Mouse (Mus musculus) hindbrain, embryonic 15.5 days (tissue): ENCODE results near the gene Ace. TPM values are rescaled to one million over a fixed set of nuclear protein-coding genes. Genes with fewer than 3 reads are reported as not detected.
"Not testable (repeated sequence)": the region's sequence is repeated elsewhere in the genome, so short reads cannot be mapped to it uniquely, and the experiment has no call there.

Experiments
- ATAC-seq: fragments of 200-750 bp; cut with Nextera tagmentation; 2 replicates; pipeline ENCODE4 v1.8.0; 2017; ENCODE audit warnings: low read depth, moderate number of reproducible peaks, moderate TSS enrichment; ENCODE audit not compliant: low FRiP score
- H3K27ac ChIP-seq: fragments of 300-500 bp; sonication (generic); replicated peaks from 2 replicates; pipeline ENCODE4 v1.5.1; 2015; ENCODE audit warnings: mild to moderate bottlenecking, inconsistent platforms
- H3K27me3 ChIP-seq: fragments of 300-500 bp; sonication (generic); 2 replicates; pipeline ENCODE4 v1.6.1; 2015; ENCODE audit warnings: control low read depth, inconsistent platforms
- H3K36me3 ChIP-seq: fragments of 300-500 bp; sonication (generic); 2 replicates; pipeline ENCODE4 v1.6.1; 2015; ENCODE audit warnings: control low read depth, inconsistent platforms
- H3K4me1 ChIP-seq: fragments of 300-500 bp; sonication (generic); replicated peaks from 2 replicates; pipeline ENCODE4 v1.6.1; 2015; ENCODE audit warnings: control low read depth, inconsistent platforms
- H3K4me2 ChIP-seq: fragments of 300-500 bp; sonication (generic); 2 replicates; pipeline ENCODE4 v1.6.1; 2015; ENCODE audit warnings: moderate library complexity, mild to moderate bottlenecking, inconsistent platforms
- H3K4me3 ChIP-seq: fragments of 300-500 bp; sonication (generic); 2 replicates; pipeline ENCODE4 v1.5.1; 2015; ENCODE audit warnings: mild to moderate bottlenecking, inconsistent platforms
- H3K9ac ChIP-seq: fragments of 300-500 bp; sonication (generic); 2 replicates; pipeline ENCODE4 v1.6.1; 2015; ENCODE audit warnings: inconsistent platforms
- H3K9me3 ChIP-seq: fragments of 300-500 bp; sonication (generic); 2 replicates; pipeline ENCODE4 v1.6.1; 2016; ENCODE audit warnings: control low read depth, inconsistent platforms
- WGBS: fragments of 180-500 bp; shearing (Covaris S2); methylation state at CpG from one replicate; pipeline ENCODE4 v1.1.7; 2015; 5-methylcytosine and 5-hydroxymethylcytosine counted together
- polyA plus RNA-seq: library from polyadenylated mRNA; unstranded; fragments of >200 nt; fragmentation: Nextera tagmentation; extraction: Ambion mirVana; gene quantifications from 2 replicates; pipeline ENCODE4 v1.2.1, GENCODE M21; 2015

Gene Ace
- polyA plus RNA-seq, 1 experiment from 2014 or later: 8.0 TPM

DNA sequence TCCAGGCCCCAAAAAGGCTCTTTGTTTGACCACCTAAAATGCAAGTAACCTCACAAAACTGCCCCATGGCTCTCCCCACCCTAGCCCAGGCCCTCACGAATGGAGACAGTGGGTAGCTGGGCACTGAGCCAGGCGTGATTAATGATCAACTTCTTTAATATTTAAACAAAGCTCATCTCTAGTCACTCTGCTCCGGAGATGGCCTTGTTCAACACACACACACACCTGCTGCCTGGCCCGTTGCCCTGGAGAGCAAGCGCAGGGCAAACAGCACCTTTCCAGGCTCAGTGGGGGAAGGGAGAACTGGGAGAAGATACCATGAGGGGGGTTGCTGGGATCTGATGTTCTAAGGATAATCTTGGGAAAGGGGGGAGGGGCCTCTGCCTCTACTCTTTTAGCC is 38.2 kb downstream of the Ace start:
- no peak overlapping the region for H3K4me3 ChIP-seq
- H3K27ac ChIP-seq: no peak overlapping the region
- no peaks in the 10 kb centered on the region for H3K36me3 ChIP-seq
- 34% methylated on average over 5 of the region's 5 CpGs for WGBS
- no peak overlapping the region for H3K9ac ChIP-seq
- H3K27me3 ChIP-seq: peaks cover 3% of the 10 kb centered on the region; the same call in 1 of the 2 replicates
- H3K4me2 ChIP-seq: no peak overlapping the region
- ATAC-seq: no peak
- H3K9me3 ChIP-seq: no peaks in the 10 kb centered on the region
- peaks cover 5% of the 10 kb centered on the region for H3K4me1 ChIP-seq

GRCm38 (mm10) chr11:106007821-106008220 is 40.1 kb downstream of the Ace start, which contains the start of gene Kcnh6:
Kcnh6 (plus strand) TSS chr11:106008124.
- peaks cover 3% of the 10 kb centered on the region; the same call in 1 of the 2 replicates for H3K27me3 ChIP-seq
- H3K9me3 ChIP-seq: no peaks in the 10 kb centered on the region
- peaks cover 8% of the 10 kb centered on the region for H3K4me1 ChIP-seq
- H3K27ac ChIP-seq: no peak within 1 kb of the TSS
- ATAC-seq: 0 out of 2 replicates have a peak, but pooled peaks have one; percentile 56
- no peaks in the 10 kb centered on the region for H3K36me3 ChIP-seq
- peak within 1 kb of the TSS; percentile 25; the same call in 1 of the 2 replicates for H3K4me3 ChIP-seq
- no peak within 1 kb of the TSS for H3K9ac ChIP-seq
- WGBS: under 1% methylated on average over 25 of the region's 25 CpGs
- peak within 1 kb of the TSS; percentile 56 for H3K4me2 ChIP-seq

GRCm38 (mm10) chr11:106012711-106013110 is 45.0 kb downstream of the Ace start:
- Histone ChIP-seq H3K27ac (no peak overlapping the region), H3K9me3 (no peaks in the 10 kb centered on the region), H3K4me3 (no peak overlapping the region), H3K36me3 (no peaks in the 10 kb centered on the region), H3K4me2 (no peak overlapping the region), H3K27me3 (peaks cover 3% of the 10 kb centered on the region; the same call in 1 of the 2 replicates), H3K4me1 (peaks cover 20% of the 10 kb centered on the region), H3K9ac (no peak overlapping the region)
- WGBS: 59% methylated on average over 7 of the region's 7 CpGs
- ATAC-seq: no peak

DNA sequence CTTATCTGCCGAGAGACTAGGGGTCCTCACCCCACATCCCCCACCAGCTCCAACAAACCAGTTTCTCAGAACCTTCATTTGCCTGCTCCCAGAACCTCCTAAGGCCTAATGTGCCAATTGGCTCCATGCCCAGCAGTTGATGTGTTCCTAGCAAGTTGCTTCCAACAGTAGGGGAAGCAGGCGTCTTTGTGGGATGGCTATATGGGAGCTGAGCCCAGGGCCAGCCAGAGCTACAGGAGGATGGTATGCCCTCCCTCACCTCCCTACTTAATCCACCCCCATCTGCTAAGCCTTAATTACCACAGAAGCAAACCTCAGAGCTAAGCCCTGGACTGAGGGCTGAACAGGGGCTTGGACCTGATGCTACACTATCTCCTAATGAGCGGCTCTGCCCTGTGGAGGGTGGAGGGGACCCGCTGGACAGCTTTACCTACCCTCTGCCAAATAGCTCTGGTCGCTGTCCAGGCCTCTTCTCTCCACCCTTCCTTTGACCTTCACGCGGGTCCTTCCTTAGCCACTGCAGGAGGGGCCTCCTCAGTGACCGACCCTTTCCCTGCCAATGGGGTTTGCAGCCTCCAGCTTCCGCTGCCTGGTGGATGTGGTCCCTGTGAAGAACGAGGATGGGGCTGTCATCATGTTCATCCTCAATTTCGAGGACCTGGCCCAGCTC is 45.9 kb downstream of the Ace start:
- peak overlapping the region; percentile 34; the same call in 1 of the 2 replicates for H3K27ac ChIP-seq
- ATAC-seq: peak; percentile 39; the same call in 1 of the 2 replicates
- H3K4me3 ChIP-seq: no peak overlapping the region
- no peak overlapping the region for H3K9ac ChIP-seq
- H3K36me3 ChIP-seq: no peaks in the 10 kb centered on the region
- H3K4me1 ChIP-seq: peaks cover 15% of the 10 kb centered on the region
- H3K27me3 ChIP-seq: peaks cover 2% of the 10 kb centered on the region; the same call in 1 of the 2 replicates
- H3K4me2 ChIP-seq: no peak overlapping the region
- WGBS: 68% methylated on average over 11 of the region's 11 CpGs
- no peaks in the 10 kb centered on the region for H3K9me3 ChIP-seq

GRCm38 (mm10) chr11:106016440-106016839 is 48.7 kb downstream of the Ace start:
- ATAC-seq: no peak
- 77% methylated on average over 5 of the region's 5 CpGs for WGBS
- Histone ChIP-seq H3K9ac (no peak overlapping the region), H3K4me2 (no peak overlapping the region), H3K4me3 (no peak overlapping the region), H3K27me3 (0 out of 2 replicates have a peak, but pooled peaks cover 2% of the 10 kb centered on the region), H3K4me1 (peaks cover 32% of the 10 kb centered on the region), H3K36me3 (no peaks in the 10 kb centered on the region), H3K9me3 (no peaks in the 10 kb centered on the region), H3K27ac (no peak overlapping the region)

- H3K4me3 ChIP-seq: peak overlapping the region; percentile 49
- peaks cover 18% of the 10 kb centered on the region for H3K4me1 ChIP-seq
- peak overlapping the region; percentile 73 for H3K4me2 ChIP-seq
- H3K27me3 ChIP-seq: peaks cover 9% of the 10 kb centered on the region; the same call in 1 of the 2 replicates
- peak overlapping the region; percentile 57 for H3K9ac ChIP-seq
- H3K27ac ChIP-seq: peak overlapping the region; percentile 81
- peak; percentile 85 for ATAC-seq
- no peaks in the 10 kb centered on the region for H3K36me3 ChIP-seq
- H3K9me3 ChIP-seq: no peaks in the 10 kb centered on the region
- under 1% methylated on average over 50 of the region's 50 CpGs for WGBS
Observed at GRCm38 (mm10) chr11:106020051-106020763, 52.5 kb downstream of the Ace start.

DNA sequence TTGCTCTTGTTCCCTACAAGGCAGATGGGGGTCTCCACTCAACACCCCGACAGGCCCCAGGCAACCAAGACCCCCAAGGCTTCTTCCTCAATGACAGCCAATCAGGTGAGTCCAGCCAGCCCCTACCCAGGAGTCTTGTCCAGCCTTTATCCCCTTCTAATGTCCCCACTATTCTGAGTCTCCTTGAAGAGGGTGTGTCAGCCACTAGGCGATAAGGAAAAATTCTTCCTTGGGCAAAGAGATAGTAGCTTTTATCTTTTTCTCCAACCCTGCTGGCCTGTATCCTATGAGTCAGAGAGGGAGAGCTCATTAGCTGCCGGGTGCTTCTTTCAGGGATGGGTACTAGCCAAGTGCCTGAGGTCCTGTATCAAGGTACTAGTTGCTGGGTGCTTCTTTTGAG is 58.0 kb downstream of the Ace start:
- H3K9me3 ChIP-seq: no peaks in the 10 kb centered on the region
- H3K4me2 ChIP-seq: no peak overlapping the region
- no peak for ATAC-seq
- peaks cover 9% of the 10 kb centered on the region; the same call in 1 of the 2 replicates for H3K27me3 ChIP-seq
- H3K4me1 ChIP-seq: peaks cover 8% of the 10 kb centered on the region
- WGBS: 86% methylated on average over 3 of the region's 3 CpGs
- H3K36me3 ChIP-seq: no peaks in the 10 kb centered on the region
- no peak overlapping the region for H3K27ac ChIP-seq
- no peak overlapping the region for H3K4me3 ChIP-seq
- H3K9ac ChIP-seq: no peak overlapping the region

GRCm38 (mm10) chr11:106026465-106027151 is 58.9 kb downstream of the Ace start:
- Histone ChIP-seq H3K9ac (no peak overlapping the region), H3K4me2 (no peak overlapping the region), H3K36me3 (no peaks in the 10 kb centered on the region), H3K9me3 (no peaks in the 10 kb centered on the region), H3K4me3 (no peak overlapping the region), H3K27me3 (peaks cover 4% of the 10 kb centered on the region; the same call in 1 of the 2 replicates), H3K27ac (no peak overlapping the region), H3K4me1 (no peaks in the 10 kb centered on the region)
- ATAC-seq: peak; percentile 61
- 42% methylated on average over 11 of the region's 11 CpGs for WGBS

DNA sequence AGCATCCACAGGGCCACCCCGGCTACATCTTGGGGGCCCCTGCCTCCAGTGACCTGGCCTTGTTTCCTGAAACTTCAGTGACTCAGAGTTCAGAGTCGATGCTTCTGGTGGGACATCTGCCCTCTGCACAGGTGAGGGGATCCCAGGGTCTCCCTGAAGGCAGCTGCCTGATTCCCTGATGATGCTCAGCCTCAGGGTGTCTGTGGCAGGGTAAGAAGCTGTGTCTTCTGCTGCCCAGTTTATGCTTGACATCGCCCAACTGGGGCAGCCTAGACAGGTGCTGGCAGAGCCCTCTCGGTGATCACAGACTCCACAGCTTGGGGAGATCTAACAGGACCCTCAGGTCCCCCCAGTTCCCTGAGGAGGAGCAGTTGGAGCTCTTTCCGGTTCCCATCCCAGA is 59.9 kb downstream of the Ace start:
- Histone ChIP-seq H3K36me3 (no peaks in the 10 kb centered on the region), H3K4me1 (no peaks in the 10 kb centered on the region), H3K9ac (no peak overlapping the region), H3K4me3 (no peak overlapping the region), H3K27me3 (no peaks in the 10 kb centered on the region), H3K27ac (no peak overlapping the region), H3K9me3 (no peaks in the 10 kb centered on the region), H3K4me2 (no peak overlapping the region)
- ATAC-seq: no peak
- WGBS: 86% methylated on average over 5 of the region's 5 CpGs

DNA sequence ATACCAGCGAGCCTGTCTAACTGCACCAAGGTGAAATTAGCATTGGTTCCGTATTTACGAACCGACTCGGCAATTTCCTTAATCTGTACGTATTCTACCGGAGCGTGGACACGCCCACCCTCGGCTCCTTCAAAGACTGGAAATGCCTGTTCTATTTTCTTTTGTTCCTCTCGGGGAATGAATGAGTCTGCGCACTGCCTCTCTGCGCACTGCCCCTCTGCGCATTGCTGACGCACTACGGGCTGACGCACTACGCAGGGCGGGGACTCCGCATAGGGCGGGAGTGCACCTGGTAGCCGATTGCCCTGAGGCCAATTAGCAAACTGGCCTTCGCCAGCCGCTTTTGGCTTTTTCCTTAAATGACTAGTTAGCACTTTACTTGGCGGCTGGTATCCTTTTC is 64.3 kb downstream of the Ace start:
- H3K9me3 ChIP-seq, ATAC-seq, H3K36me3 ChIP-seq, H3K4me1 ChIP-seq, H3K9ac ChIP-seq, H3K27me3 ChIP-seq: not testable (repeated sequence)
- Histone ChIP-seq H3K4me3 (peak overlapping the region; percentile 31), H3K27ac (peak overlapping the region; percentile 66), H3K4me2 (peak overlapping the region; percentile 34)
- WGBS: 28% methylated on average over 10 of the region's 25 CpGs

- 36% methylated on average over 11 of the region's 11 CpGs for WGBS
- ATAC-seq: no peak
- Histone ChIP-seq H3K9me3 (no peaks in the 10 kb centered on the region), H3K27ac (peak overlapping the region; percentile 73), H3K4me3 (peak overlapping the region; percentile 18; the same call in 1 of the 2 replicates), H3K9ac (peak overlapping the region; percentile 1; the same call in 1 of the 2 replicates), H3K27me3 (no peaks in the 10 kb centered on the region), H3K4me2 (peak overlapping the region; percentile 45), H3K36me3 (no peaks in the 10 kb centered on the region), H3K4me1 (peaks cover 15% of the 10 kb centered on the region)
Observed at GRCm38 (mm10) chr11:106033491-106033919, 65.8 kb downstream of the Ace start.
